Mouse (Mus musculus): ENCODE measurements around the gene Mettl11b.

The Mettl11b gene

GRCm38 (mm10) chr1:163656432-163656831 lies 68.6 kb downstream of the Mettl11b start:
- DNase-seq (ENCODE audit: low spot score) = no peak

Data from urinary bladder, postnatal 10 days (tissue).